Mouse (Mus musculus) liver, embryonic 14.5 days (tissue): ENCODE data around the gene Amn. TPM values are rescaled to one million over a fixed set of nuclear protein-coding genes. Genes with fewer than 3 reads are reported as not detected.

ENCODE experiments used
- ATAC-seq: fragments of 200-750 bp; cut with Nextera tagmentation; 2 replicates; pipeline ENCODE4 v1.8.0; 2017; ENCODE audit warnings: moderate number of reproducible peaks, mild to moderate bottlenecking, moderate library complexity; ENCODE audit not compliant: insufficient read depth
- DNase-seq, 3 experiments: peaks; one replicate each; pipeline ENCODE4 v3.0.0-alpha.2; 2012 to 2013; ENCODE audit warnings: low read depth in 3 of 3, low spot score in 3 of 3
- H3K27ac ChIP-seq: fragments of 300-500 bp; sonication (generic); 2 replicates; pipeline ENCODE4 v1.5.1; 2014; ENCODE audit warnings: moderate library complexity, mild to moderate bottlenecking, control low read depth, inconsistent platforms
- H3K27me3 ChIP-seq: fragments of 300-500 bp; sonication (generic); 2 replicates; pipeline ENCODE4 v1.6.1; 2014; ENCODE audit warnings: mild to moderate bottlenecking, low read length, moderate library complexity; ENCODE audit not compliant: control insufficient read depth, insufficient read depth
- H3K36me3 ChIP-seq: fragments of 300-500 bp; sonication (generic); replicated peaks from 2 replicates; pipeline ENCODE4 v1.6.1; 2014; ENCODE audit warnings: low read depth; ENCODE audit not compliant: control insufficient read depth, insufficient read depth
- H3K4me1 ChIP-seq, 2 experiments: fragments of 200-500 bp in 1 of 2; fragments of 300-500 bp in 1 of 2; sonication (generic) in 1 of 2; replicated peaks; 2 replicates each; pipeline ENCODE4 v1.6.1; 2012 to 2014; ENCODE audit warnings: antibody characterized with exemption in 1 of 2, inconsistent platforms in 1 of 2, low read length in 1 of 2; ENCODE audit not compliant: control insufficient read depth in 2 of 2, insufficient read depth in 2 of 2
- H3K4me2 ChIP-seq: fragments of 300-500 bp; sonication (generic); 2 replicates; pipeline ENCODE4 v1.6.1; 2014; ENCODE audit warnings: low read depth, mild to moderate bottlenecking, control low read depth, moderate library complexity
- H3K4me3 ChIP-seq, 2 experiments: fragments of 200-500 bp in 1 of 2; fragments of 300-500 bp in 1 of 2; sonication (generic) in 1 of 2; 2 replicates each; pipeline ENCODE4 v1.5.1; 2012 to 2014; ENCODE audit warnings: low read depth in 2 of 2, low read length in 2 of 2, mild to moderate bottlenecking in 2 of 2, control low read depth in 1 of 2, inconsistent platforms in 1 of 2, moderate library complexity in 1 of 2; ENCODE audit not compliant: insufficient read depth in 1 of 2
- H3K9ac ChIP-seq: fragments of 300-500 bp; sonication (generic); replicated peaks from 2 replicates; pipeline ENCODE4 v1.6.1; 2014; ENCODE audit warnings: mild to moderate bottlenecking, control low read depth, moderate library complexity
- H3K9me3 ChIP-seq: fragments of 300-500 bp; sonication (generic); 2 replicates; pipeline ENCODE4 v1.6.1; 2016; ENCODE audit warnings: low read length, mixed read lengths; ENCODE audit not compliant: control insufficient read depth
- CTCF ChIP-seq: IDR thresholded peaks from 2 replicates; pipeline ENCODE4 v1.5.1; 2016; ENCODE audit warnings: antibody characterized with exemption, low read depth, control low read depth
- EP300 ChIP-seq: IDR thresholded peaks from 2 replicates; pipeline ENCODE4 v1.6.1; 2016; ENCODE audit warnings: antibody characterized with exemption, low read depth
- WGBS: fragments of 180-500 bp; shearing (Covaris S2); extraction: QIAGEN DNeasy Blood & Tissue Kit; methylation state at CpG from one replicate; pipeline ENCODE4 v1.1.7; 2014; ENCODE audit not compliant: insufficient replicate concordance; 5-methylcytosine and 5-hydroxymethylcytosine counted together
- polyA plus RNA-seq, 2 experiments: library from polyadenylated mRNA; depleted of rRNA in 1 of 2; stranded (reverse) in 1 of 2; unstranded in 1 of 2; fragments of >200 nt; fragmentation: Nextera tagmentation in 1 of 2; extraction: Ambion mirVana in 1 of 2; gene quantifications; 2 replicates each; pipeline versions ENCODE4 v1.2.1 to v1.2.3; 2012 to 2014

The Amn gene
- polyA plus RNA-seq, 2 experiments: 0.61 to 0.71 TPM

GRCm38 (mm10) chr12:111238778-111239177 lies 32.1 kb upstream of the Amn start:
- no peaks in the 10 kb centered on the region for H3K27me3 ChIP-seq
- no peak overlapping the region for H3K4me3 ChIP-seq
- no peak overlapping the region for H3K4me2 ChIP-seq
- TF ChIP-seq EP300 (no peak), CTCF (no peak)
- no peak overlapping the region for H3K9ac ChIP-seq
- WGBS: 65% methylated on average over 4 of the region's 4 CpGs
- ATAC-seq (no peak), DNase-seq (no peak)
- no peak overlapping the region for H3K27ac ChIP-seq
- H3K9me3 ChIP-seq: no peaks in the 10 kb centered on the region
- peaks cover 0 to 2% of the 10 kb centered on the region in 2 experiments; a peak in 3 of 4 replicates for H3K4me1 ChIP-seq
- no peaks in the 10 kb centered on the region for H3K36me3 ChIP-seq

GRCm38 (mm10) chr12:111239930-111240329 lies 31.0 kb upstream of the Amn start:
- H3K4me1 ChIP-seq: no peaks in the 10 kb centered on the region
- no peak overlapping the region for H3K27ac ChIP-seq
- no peaks in the 10 kb centered on the region for H3K36me3 ChIP-seq
- no peaks in the 10 kb centered on the region for H3K27me3 ChIP-seq
- H3K9ac ChIP-seq: no peak overlapping the region
- no peak overlapping the region for H3K4me3 ChIP-seq
- 72% methylated on average over 10 of the region's 10 CpGs for WGBS
- no peak overlapping the region for H3K4me2 ChIP-seq
- no peak for DNase-seq
- no peak for ATAC-seq
- H3K9me3 ChIP-seq: no peaks in the 10 kb centered on the region
- no peak for TF ChIP-seq EP300
- TF ChIP-seq CTCF: no peak

GRCm38 (mm10) chr12:111241916-111242315 lies 29.0 kb upstream of the Amn start:
- no peaks in the 10 kb centered on the region for H3K36me3 ChIP-seq
- ATAC-seq (no peak), DNase-seq (no peak)
- peaks cover 7 to 10% of the 10 kb centered on the region in 2 experiments for H3K4me1 ChIP-seq
- no peak overlapping the region for H3K4me2 ChIP-seq
- no peak overlapping the region for H3K27ac ChIP-seq
- no peaks in the 10 kb centered on the region for H3K9me3 ChIP-seq
- no peak overlapping the region for H3K9ac ChIP-seq
- H3K27me3 ChIP-seq: no peaks in the 10 kb centered on the region
- 88% methylated on average over 6 of the region's 6 CpGs for WGBS
- no peak overlapping the region for H3K4me3 ChIP-seq
- TF ChIP-seq CTCF: no peak
- no peak for TF ChIP-seq EP300

- H3K9ac ChIP-seq: no peak overlapping the region
- no peak overlapping the region for H3K4me2 ChIP-seq
- DNase-seq (no peak), ATAC-seq (no peak)
- no peak for TF ChIP-seq EP300
- TF ChIP-seq CTCF: no peak
- peaks cover 11 to 15% of the 10 kb centered on the region in 2 experiments for H3K4me1 ChIP-seq
- H3K27ac ChIP-seq: no peak overlapping the region
- H3K36me3 ChIP-seq: no peaks in the 10 kb centered on the region
- no peaks in the 10 kb centered on the region for H3K9me3 ChIP-seq
- 81% methylated on average over 5 of the region's 5 CpGs for WGBS
- H3K27me3 ChIP-seq: no peaks in the 10 kb centered on the region
- H3K4me3 ChIP-seq: no peak overlapping the region
Measured at GRCm38 (mm10) chr12:111242346-111242745, 28.5 kb upstream of the Amn start.

DNA sequence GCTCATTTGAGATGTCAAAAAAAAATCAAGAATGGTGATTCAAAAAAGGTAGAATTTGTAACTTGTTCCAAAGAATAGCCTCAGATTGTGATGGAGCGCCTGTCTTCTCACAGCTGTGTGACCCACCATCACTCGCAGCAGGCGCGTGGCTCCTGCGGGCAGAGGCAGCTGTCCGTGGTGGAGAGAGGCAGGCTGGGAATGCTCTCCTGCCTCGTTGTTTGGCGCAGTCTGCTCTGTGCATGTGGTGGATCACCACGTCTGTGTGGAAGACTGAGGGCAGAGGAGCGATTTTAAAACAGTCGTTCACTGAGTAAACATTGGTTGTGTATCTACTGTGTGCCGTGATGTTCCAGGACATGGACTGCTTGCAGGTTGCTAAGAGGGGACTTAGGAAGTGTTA lies 27.2 kb upstream of the Amn start:
- Histone ChIP-seq H3K9me3 (no peaks in the 10 kb centered on the region), H3K4me2 (no peak overlapping the region), H3K27me3 (no peaks in the 10 kb centered on the region), H3K4me1 (peaks cover 13 to 17% of the 10 kb centered on the region in 2 experiments), H3K27ac (no peak overlapping the region), H3K36me3 (no peaks in the 10 kb centered on the region), H3K9ac (no peak overlapping the region), H3K4me3 (no peak overlapping the region)
- DNase-seq (no peak), ATAC-seq (no peak)
- 81% methylated on average over 12 of the region's 12 CpGs for WGBS
- TF ChIP-seq CTCF (no peak), EP300 (no peak)
